Mouse (Mus musculus) heart, adult 2 months (tissue): Measurements from ENCODE around the gene Slc16a10. TPM values are rescaled to one million over a fixed set of nuclear protein-coding genes. Genes with fewer than 3 reads are reported as not detected.
A peak's percentile ranks its signal among the peaks of the same experiment; 100 is the strongest.

Experiments
- DNase-seq, 2 experiments: peaks; one replicate each; pipeline ENCODE4 v3.0.0; 2021
- H3K27ac ChIP-seq: fragments of 200-600 bp; 2 replicates; pipeline ENCODE4 v1.8.1; 2022
- H3K27me3 ChIP-seq: fragments of 200-500 bp; 2 replicates; pipeline ENCODE4 v1.6.1; 2012; ENCODE audit warnings: mild to moderate bottlenecking, low read length, inconsistent platforms, mixed read lengths; ENCODE audit not compliant: control insufficient read depth, insufficient read depth
- H3K36me3 ChIP-seq: fragments of 200-500 bp; 2 replicates; pipeline ENCODE4 v1.6.1; 2012; ENCODE audit warnings: low read length, inconsistent platforms; ENCODE audit not compliant: control insufficient read depth, insufficient read depth
- H3K4me1 ChIP-seq: fragments of 200-500 bp; 2 replicates; pipeline ENCODE4 v1.6.1; 2011; ENCODE audit warnings: low read length; ENCODE audit not compliant: control insufficient read depth, insufficient read depth
- H3K4me3 ChIP-seq: fragments of 200-600 bp; 2 replicates; pipeline ENCODE4 v1.8.1; 2022
- H3K79me2 ChIP-seq: fragments of 200-500 bp; replicated peaks from 2 replicates; pipeline ENCODE4 v1.6.1; 2012; ENCODE audit warnings: mild to moderate bottlenecking, inconsistent platforms, low read length, moderate library complexity, mixed read lengths; ENCODE audit not compliant: control insufficient read depth, insufficient read depth
- H3K9ac ChIP-seq: fragments of 200-500 bp; 2 replicates; pipeline ENCODE4 v1.6.1; 2012; ENCODE audit warnings: low read depth, mild to moderate bottlenecking, control low read depth, inconsistent platforms, low read length, mixed read lengths
- CTCF ChIP-seq: fragments of 200-600 bp; IDR thresholded peaks from 2 replicates; pipeline ENCODE4 v1.8.1; 2022; ENCODE audit warnings: antibody characterized with exemption, mild to moderate bottlenecking, moderate library complexity
- EP300 ChIP-seq: fragments of 200-500 bp; IDR thresholded peaks from 2 replicates; pipeline ENCODE4 v1.6.1; 2011; ENCODE audit warnings: low read depth, low read length, control low read depth; ENCODE audit not compliant: insufficient read depth
- POLR2A ChIP-seq: fragments of 200-500 bp; IDR thresholded peaks from 2 replicates; pipeline ENCODE4 v1.6.1; 2011; ENCODE audit warnings: mild to moderate bottlenecking, low read depth, low read length, control low read depth; ENCODE audit not compliant: insufficient read depth
- WGBS: fragments of 180-500 bp; shearing (Covaris S2); methylation state at CpG from one replicate; pipeline ENCODE4 v1.1.7; 2018; 5-methylcytosine and 5-hydroxymethylcytosine counted together
- intact Hi-C: fragments of 180-260 bp; cut with DNase I; formaldehyde crosslinking; loops from one replicate; pipeline ENCODE4 v1.15.1; 2025
- polyA plus RNA-seq: library from polyadenylated mRNA; depleted of rRNA; stranded (reverse); fragments of >200 nt; gene quantifications from 2 replicates; pipeline ENCODE4 v1.2.3, GENCODE M21; 2012
- total RNA-seq, 2 experiments: library from RNA; stranded (reverse); gene quantifications; 2 replicates each; pipeline ENCODE4 v1.2.3; 2021

The Slc16a10 gene
- total and polyA plus RNA-seq, 3 experiments: 15.3 to 21.9 (median 21.0) TPM

GRCm38 (mm10) chr10:40169566-40169965, 27.5 kb upstream of the Slc16a10 start:
- Histone ChIP-seq H3K27ac (no peak overlapping the region), H3K9ac (no peak overlapping the region), H3K27me3 (no peaks in the 10 kb centered on the region), H3K4me3 (no peak overlapping the region), H3K79me2 (no peaks in the 10 kb centered on the region), H3K4me1 (no peaks in the 10 kb centered on the region), H3K36me3 (no peaks in the 10 kb centered on the region)
- no peak for TF ChIP-seq POLR2A
- no peak for DNase-seq
- 85% methylated on average over 10 of the region's 10 CpGs for whole genome bisulfite sequencing
- intact Hi-C loops: no loop called here

- DNase-seq: no peak
- Histone ChIP-seq H3K4me1 (no peaks in the 10 kb centered on the region), H3K79me2 (no peaks in the 10 kb centered on the region), H3K27ac (no peak overlapping the region), H3K4me3 (no peak overlapping the region), H3K36me3 (no peaks in the 10 kb centered on the region), H3K27me3 (no peaks in the 10 kb centered on the region), H3K9ac (no peak overlapping the region)
- intact Hi-C loops: no loop called here
- 81% methylated on average over 7 of the region's 7 CpGs for WGBS
- TF ChIP-seq POLR2A: no peak
- TF ChIP-seq EP300: no peak
- no peak for TF ChIP-seq CTCF
Observed at GRCm38 (mm10) chr10:40169088-40169487, 27.0 kb upstream of the Slc16a10 start.

DNA sequence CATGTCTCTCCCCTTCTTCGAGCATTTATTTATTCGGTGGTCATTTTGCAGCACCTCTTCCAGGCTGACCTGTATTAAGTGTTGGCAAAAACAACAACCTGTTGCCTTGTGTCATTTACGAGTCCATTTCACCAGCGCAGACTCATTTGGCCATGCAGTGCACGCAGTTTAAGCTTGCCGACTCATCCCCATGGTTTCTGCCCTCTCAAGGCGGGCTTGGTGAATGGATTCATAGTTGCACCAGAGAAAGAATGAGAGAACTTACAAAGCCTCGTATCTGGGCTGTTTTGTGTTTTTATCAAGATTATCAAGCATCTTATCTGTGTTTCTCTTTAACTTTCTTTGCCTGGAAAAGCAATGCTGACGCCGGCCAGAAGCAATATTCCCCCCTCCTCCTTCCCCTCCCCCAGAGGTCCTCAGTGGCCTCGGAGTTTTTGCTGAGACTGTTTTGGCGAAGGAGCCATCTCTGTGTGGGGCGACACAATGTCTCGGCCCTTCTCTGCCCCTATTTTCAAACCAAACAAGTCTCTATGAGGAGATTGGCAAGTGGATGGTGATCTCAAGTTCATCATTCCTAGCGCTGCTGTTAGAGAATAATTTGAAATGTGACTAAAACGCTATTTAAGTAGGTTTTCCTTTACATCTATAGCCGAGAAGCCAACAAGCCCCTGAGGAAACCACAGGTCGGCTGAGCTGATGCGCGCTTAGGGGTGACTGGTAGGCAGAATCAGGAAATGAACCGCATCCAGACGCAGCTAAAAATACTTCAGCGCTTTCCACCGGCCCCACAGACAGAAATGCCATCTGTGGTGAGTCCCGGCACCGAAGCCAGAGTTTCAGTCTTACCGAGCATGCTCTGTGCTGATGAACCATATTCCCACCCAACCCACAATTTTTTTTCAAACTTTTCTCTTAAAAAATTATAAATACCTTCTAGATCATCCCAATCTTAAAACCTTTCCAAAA, 22.6 kb upstream of the Slc16a10 start:
- 57% methylated on average over 27 of the region's 27 CpGs for WGBS
- Histone ChIP-seq H3K4me1 (no peaks in the 10 kb centered on the region), H3K9ac (no peak overlapping the region), H3K27ac (no peak overlapping the region), H3K79me2 (no peaks in the 10 kb centered on the region), H3K4me3 (no peak overlapping the region), H3K36me3 (no peaks in the 10 kb centered on the region), H3K27me3 (no peaks in the 10 kb centered on the region)
- intact Hi-C loops: no loop called here
- peak; percentile 23 to 40 for DNase-seq
- no peak for TF ChIP-seq POLR2A
- no peak for TF ChIP-seq EP300
- TF ChIP-seq CTCF: 0 out of 2 replicates have a peak, but pooled peaks have one; percentile 8

GRCm38 (mm10) chr10:40163914-40164313, 21.9 kb upstream of the Slc16a10 start:
- DNase-seq: no peak
- Histone ChIP-seq H3K4me3 (no peak overlapping the region), H3K79me2 (no peaks in the 10 kb centered on the region), H3K9ac (no peak overlapping the region), H3K36me3 (no peaks in the 10 kb centered on the region), H3K4me1 (no peaks in the 10 kb centered on the region), H3K27me3 (no peaks in the 10 kb centered on the region), H3K27ac (no peak overlapping the region)
- TF ChIP-seq POLR2A (no peak), EP300 (no peak), CTCF (no peak)
- intact Hi-C loops: no loop called here
- WGBS: 90% methylated on average over 13 of the region's 13 CpGs

DNA sequence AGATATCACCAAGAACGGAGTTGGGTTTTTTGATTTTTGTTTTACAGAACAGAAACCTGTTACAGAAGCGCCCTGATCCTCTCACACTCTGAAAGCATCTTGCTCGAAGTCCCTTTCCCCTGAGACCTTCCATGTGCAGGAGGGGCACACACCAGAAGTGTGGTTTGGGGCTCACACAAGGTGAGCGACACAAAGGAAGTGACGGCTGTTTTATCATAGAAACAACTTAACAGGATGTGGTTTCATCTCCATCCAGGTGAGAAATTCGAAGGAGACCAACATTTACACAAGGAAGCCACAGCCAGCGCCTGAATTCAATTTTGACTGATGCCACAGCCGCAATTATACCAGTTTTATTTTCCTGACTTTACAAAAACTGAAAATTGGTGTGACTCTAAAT, 21.3 kb upstream of the Slc16a10 start:
- WGBS: 83% methylated on average over 8 of the region's 8 CpGs
- intact Hi-C loops: no loop called here
- H3K79me2 ChIP-seq: no peaks in the 10 kb centered on the region
- no peaks in the 10 kb centered on the region for H3K36me3 ChIP-seq
- no peak overlapping the region for H3K27ac ChIP-seq
- no peaks in the 10 kb centered on the region for H3K27me3 ChIP-seq
- peak in 1 of 2 experiments; percentile 11 for DNase-seq
- no peak for TF ChIP-seq EP300
- no peak for TF ChIP-seq POLR2A
- no peak for TF ChIP-seq CTCF
- no peak overlapping the region for H3K4me3 ChIP-seq
- H3K9ac ChIP-seq: no peak overlapping the region
- no peaks in the 10 kb centered on the region for H3K4me1 ChIP-seq

DNA sequence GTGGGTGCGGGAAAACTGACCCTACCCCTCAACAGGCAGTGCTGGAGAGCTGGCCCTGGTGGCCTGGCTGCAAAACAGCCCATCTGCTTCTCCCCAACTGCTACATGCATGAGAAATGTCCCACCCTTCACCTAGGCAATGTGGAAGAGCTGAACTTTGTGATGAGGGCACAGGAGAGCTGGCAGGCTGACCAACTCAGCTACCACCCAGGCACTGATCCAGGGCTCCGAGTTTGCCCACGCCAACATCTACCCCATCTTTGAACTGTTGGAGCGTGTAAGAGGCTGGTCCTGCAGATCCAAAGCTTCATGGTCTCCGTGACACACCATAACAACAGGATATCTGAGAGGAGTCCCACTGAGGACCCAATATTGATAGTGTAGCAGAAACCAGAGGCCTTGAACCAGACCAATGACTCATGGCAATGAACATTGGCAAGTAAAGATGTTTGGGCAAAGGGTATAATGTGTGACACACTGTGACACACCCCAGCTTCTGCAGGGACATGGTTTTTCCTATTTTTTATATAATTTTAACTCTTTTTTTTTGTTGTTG, 19.7 kb upstream of the Slc16a10 start:
- no peaks in the 10 kb centered on the region for H3K27me3 ChIP-seq
- 89% methylated on average over 5 of the region's 5 CpGs for WGBS
- no peak overlapping the region for H3K27ac ChIP-seq
- H3K4me3 ChIP-seq: no peak overlapping the region
- H3K79me2 ChIP-seq: no peaks in the 10 kb centered on the region
- H3K4me1 ChIP-seq: no peaks in the 10 kb centered on the region
- intact Hi-C loops: no loop called here
- no peak for TF ChIP-seq CTCF
- no peak for TF ChIP-seq EP300
- no peak for TF ChIP-seq POLR2A
- no peak overlapping the region for H3K9ac ChIP-seq
- H3K36me3 ChIP-seq: no peaks in the 10 kb centered on the region
- DNase-seq: no peak
